Mouse (Mus musculus): ENCODE results near the gene Optn. TPM values are rescaled to one million over a fixed set of nuclear protein-coding genes. Genes with fewer than 3 reads are reported as not detected.

The Optn gene
- total RNA-seq, 4 experiments from 2014 or later = 75.5 to 187 (median 117) TPM

DNA sequence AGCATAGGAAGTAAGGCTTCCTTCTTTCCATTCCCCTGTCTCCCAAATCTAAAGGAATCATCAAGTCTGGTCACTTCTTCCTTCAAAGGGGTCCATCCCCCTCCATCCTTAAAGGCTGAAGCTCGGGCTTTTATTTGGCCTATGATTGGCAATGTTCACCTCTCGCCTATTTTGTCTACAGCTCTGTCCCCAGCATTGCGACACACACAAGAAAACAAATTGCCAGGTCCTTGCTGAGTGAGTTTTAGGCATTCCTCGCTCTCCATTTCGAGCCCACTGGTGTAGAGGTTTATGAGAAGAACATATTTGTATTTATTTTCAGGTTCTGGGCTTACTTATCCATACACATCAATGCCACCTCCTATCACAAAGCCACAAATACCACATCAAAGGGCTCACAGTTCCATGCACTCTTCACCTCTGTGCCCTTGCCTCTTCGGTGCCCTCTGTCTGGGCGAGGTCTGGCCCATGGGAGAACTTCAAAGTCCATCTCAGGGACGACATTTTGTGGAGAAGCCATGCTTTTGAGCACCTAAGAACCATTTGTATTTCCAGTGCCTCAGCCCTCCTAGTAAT, 2.6 kb downstream of the Optn start:
- DNase-seq = no peak

DNA sequence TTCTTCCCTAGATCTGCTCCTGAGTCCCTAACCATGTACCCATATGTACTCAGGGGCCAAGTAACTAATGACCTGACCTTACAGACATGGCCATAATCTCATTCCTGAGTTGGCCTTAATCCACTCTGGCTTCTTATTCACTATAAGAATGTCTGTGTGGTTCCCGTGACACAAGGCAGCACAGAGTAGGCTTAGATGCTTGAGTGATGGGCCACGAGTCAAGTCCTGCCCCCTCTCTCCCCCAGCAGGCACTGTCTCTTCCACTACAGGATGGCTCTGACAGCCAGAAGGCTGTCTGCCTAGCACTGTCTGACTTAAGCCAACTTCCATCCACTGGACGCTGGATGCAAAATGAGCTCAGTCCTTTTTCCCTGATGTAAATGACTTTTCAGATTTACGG, 3.9 kb downstream of the Optn start:
- no peak for DNase-seq

DNA sequence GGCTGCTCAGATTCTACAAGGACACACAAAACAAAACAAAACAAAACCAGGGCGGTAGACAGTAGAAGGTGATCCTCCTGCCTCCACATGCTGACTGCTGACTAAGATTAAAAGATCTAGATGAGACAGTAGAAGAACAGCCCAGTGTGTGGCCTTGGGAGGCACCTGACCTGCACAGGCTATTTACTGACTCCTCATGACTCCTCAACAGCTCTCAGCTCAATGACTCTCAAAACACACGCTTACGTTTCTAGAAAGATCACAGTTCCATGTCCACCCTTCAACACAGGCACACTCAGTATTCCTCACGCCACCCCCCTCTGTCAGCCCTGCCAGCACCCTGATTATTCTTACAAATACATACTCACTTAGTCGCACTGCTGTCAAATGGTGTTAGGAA, 5.4 kb downstream of the Optn start:
- DNase-seq = no peak

DNA sequence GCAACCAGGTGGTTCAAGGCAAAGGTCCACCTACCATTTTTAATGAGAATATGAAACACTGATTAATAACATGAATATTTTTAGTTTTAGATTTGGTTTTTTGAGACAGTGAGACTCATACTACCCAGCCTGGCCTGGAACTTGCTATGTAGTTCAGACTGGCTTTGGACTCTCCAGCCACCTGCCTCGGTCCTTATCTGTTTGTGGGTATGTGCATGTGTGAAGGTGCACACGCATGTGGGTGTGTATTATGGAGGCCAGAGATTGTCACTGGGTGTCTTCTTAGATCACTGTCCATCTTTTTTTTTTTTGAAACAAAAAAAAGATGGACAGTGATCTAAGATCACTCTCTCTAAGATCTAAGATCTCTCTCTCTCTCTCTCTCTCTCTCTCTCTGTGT, 13.3 kb downstream of the Optn start:
- DNase-seq = no peak

DNA sequence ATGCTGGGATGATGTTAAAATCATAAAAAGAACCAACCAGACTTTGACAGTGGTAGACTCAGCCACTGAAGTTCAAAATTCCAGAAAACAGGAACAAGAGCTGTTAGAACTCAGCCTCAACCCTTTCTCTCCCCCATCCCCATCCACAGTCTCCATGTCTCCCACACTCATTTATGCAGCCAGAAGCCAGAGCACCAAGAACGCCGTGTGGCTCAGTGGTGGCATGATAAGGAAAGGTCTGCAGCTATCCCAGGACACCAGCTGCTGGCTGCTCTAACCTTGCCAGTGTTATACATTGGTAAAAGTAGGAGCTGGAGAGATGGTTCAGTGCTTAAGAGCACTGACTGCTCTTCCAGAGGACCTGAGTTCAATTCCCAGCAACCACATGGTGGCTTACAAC, 16.8 kb downstream of the Optn start:
- no peak for DNase-seq

DNA sequence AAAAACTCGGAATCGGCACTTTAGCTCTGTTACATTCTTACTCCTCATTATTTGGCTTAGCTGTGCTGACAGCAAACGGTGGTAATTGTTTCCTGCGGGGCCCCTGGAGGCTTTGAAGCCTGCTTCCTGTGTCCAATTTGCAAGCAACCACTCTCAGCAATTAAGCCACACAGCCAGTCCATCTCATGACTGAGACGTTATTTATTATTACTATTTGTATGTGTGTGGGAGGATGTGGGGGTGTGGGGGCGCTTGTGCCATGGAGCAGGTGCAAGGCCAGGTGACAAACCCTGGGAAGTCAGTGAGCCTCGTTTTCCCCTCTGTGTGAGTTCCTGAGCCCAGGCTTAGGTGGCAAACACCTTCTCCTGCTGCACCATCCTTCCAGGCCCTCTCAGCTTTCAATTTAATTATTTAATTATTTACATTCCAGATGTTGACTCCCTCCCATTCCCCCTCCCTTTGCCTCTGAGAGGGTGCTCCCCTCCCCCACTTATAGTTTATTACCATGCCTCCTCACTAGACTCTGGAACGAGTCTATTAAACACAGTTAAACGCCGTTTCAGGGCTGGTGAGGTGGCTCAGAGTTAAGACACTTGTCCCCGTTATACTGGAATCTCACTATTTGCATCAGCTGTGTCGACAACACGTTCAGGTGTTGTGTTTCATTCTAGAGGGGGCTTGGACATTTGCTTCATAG, 18.4 kb downstream of the Optn start:
- DNase-seq = no peak

DNA sequence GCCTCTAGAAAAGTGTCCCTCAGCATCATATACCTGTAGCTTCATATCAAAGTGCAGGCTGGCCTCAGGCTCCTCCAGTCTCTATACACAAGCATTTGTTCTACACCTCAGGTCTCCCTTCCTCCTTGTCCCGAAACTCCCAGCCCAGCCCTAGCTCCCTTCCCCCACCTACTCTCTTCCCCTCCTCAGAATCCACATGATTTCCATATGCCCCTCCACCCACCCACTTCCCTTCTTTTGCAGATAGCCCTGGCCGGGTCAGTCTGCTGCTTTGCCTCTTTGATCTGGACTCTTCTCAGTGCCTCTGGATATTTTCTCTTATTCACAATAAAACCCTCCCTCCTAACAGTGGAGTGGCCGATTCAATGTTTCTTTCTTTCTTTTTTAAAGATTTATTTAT, 19.5 kb downstream of the Optn start:
- DNase-seq = no peak

DNA sequence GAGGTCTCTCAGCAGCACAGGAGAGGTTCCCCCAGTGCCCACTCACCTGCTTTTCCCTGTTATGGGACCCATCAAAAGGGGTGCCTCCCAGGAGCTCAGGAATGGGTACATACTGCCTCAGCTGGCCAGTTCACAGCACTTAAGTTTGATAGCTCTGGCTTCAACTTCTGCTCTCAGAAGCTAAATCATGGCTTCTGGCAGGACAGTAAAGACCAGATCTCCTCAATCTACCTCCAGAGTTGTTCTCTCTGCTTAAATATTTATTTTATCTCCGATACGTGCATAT, 20.4 kb downstream of the Optn start:
- no peak for DNase-seq

DNA sequence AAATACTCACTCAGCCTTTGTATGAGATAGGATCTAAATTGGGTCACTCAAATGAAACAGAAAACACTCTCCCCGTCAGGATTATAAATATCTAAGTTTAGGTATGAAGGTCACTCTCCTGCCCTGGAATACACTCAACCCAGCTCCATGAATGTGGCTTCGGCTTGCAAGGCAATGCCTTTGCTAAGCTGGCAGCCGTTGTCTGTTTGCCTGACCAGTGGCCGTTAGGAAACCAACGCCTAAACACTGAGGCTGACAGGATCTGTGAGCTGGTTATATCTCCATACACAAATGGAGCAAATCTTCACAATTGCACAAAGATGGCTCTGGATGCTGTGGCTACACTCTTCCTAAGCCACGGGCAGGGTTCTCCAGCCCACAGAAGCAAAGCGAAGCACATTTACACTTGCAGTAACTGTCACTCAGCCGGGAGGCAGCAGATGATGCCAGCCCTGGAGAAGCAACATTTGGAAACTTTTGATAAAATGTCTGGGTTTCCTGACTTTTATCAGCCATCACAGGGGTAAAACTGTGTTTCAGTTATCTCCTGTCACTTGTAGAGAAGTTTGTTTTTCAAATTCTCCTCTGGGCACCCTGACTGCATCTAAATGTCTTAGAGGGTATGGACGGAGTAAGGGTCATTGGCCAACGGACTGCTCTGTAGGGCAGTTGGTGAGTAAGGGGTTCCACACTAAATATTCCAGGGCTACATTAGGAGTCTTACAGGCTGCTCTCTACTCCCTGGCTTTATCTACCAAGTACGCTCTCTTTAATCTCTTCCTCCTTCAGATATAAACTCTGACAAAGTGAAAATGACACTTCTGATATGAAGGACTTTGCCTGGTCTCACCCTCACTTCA, 21.0 kb downstream of the Optn start:
- no peak for DNase-seq

DNA sequence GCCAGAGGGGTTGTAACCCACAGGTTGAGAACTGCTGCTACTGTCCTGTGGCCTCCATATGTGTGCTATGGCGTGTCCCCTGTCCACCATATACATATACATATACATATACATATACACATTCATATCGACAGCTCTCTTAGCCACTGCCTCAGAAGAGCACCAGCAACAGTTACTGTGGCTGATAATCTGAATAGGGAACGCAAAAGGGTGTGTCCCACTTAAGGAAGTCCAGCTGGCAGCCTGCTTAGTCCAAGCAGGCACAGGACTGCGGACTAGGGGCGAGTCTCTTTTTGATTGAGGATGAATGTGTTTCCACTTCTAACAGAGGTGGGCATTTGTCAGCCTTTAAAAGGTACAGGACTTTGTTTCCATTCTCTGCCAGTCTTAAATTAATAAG, 22.0 kb downstream of the Optn start:
- no peak for DNase-seq

DNA sequence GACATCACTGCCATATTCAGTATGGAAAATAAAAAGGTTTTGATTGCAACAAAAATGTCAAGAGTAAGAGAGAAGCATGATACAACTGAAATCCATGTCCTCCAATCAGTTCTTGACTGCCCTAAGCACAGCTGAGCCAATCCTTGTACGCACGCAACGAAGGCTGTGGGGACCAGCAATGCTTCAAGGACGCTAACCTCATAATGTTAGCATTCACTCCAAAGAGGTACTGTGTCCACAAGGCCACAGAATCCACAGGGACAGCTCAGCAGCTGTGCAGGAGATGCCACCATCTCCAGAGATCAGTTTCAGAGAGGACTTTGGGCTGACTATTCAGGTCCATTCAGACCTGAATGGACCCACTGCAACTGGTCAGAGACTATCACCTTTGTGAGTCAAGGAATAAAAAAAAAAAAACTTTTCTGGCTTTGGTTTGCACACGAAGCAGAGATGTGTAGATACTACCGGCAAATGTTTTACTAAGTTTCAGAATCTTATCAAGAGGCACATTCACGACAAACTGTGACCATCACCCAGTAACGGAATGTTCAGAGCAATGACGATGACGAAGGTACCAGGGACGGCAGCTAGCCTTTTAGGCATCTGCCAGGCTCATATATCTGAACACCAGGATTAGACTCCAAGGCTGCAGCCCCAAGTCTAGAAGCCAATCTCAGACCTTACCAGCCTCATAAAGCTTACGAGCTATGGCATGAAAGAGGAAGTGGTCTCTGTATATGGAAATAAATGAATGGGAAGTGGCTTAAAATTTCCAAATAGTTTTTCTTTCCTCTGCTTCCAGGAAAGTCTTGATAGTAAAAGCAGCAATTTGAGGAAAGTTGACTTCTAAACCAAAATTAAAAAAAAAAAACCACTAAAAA, 23.3 kb downstream of the Optn start:
- peak; percentile 60 for DNase-seq

DNA sequence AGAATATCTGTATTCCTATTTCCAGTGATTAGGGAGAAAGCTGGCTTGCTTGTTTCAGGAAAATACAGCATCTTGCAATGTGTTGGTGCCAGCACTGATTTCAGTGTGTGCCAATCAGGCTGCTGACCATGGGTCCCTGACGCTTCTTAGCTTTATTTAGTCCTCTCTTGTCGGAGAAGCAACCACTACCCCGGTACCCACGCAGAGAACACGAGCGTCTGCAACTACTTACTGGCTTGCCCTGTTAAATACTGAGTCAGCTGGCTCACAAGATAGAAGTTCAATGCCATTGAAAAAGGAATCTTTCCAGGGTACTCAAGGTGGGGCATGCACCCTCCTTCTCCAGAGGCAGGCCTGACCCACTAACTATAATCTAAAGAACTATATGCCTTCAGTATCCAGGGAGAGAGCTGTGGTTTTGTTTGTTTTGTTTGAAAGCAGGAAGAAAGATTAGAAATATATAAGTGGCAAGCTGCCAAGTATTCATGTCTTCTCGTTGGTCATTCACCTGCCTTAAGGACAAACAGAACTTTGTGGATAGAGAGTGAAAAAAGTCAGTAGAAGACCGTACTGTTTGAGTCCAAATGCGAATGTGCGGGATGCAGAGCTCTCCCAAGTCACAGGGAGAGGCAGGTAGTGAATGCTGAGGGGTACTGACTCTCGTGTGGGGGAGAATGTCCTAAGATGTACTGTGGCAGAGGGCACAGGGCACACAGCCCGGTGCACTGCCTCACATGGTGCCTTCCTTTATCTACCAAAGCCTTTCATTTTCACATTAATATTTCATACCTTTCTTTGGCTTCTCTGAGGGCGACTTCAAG, 24.3 kb downstream of the Optn start:
- no peak for DNase-seq

DNA sequence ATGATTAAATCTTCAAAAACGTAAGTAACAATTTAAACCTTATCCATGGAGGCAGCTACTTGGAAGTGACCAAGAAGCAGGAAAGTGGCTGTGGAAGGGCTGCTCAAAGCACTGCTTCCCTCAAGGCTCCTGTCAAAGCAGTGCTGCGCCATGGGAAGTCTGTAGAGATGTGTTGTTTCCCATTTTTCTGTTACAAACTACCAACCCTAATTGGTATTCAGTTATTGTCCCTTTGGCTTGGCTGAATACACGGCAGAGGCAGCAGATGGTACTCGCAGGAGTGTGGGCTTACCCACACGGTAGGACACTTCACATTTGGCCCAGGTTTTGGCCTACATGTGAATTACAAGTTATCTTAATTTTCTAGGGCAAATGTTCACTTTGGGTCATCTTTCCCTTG, 25.5 kb downstream of the Optn start:
- no peak for DNase-seq

DNA sequence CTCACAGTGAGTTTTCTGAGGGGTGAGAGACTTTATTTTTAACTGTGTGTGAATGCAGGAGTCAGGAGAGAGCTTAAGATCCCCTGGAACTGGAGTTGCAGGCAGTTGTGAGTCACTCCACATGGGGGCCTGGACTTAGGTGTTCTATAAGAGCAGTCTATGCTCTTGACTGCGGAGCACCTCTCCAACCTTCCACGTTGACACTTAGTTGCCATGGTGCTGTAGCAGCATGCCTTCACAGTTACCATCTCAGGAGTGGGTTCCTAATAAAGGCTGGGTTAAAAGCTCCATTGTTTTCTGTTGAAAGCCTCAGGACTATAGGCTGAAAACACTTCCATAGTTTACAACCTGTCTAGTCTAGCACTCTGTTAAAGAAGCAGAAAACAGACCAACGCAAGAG, 26.5 kb downstream of the Optn start:
- no peak for DNase-seq

DNA sequence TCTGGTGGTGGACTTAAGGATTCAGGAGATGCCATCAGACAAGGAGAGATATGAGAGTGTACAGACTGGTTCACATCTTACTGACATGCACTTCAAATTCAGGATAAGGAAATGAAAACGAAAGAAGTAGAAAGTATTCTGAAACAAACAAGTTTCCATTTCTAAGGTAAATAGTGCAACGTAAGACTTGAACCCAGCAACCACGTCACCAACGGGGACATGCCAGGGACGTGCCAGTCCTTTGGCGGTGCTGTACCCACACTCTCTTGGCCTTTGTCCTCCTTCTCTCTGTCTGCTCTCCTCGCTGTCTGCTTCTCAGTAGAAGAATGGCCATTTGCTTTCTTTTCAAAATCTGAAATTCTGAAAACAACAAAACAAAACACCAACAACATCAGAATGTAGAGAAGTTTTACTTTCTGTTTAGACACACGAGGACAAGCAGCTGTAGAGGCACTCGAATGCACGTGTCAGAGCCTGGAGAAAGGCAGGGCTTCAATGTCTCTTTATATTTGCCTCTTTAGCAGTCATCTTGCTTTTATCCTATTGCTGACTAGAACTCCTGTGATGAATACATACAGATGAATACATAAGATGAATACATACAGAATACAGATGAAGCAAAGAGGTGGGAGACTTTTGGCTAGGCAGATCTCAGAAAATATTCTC, 27.3 kb downstream of the Optn start:
- DNase-seq = no peak

DNA sequence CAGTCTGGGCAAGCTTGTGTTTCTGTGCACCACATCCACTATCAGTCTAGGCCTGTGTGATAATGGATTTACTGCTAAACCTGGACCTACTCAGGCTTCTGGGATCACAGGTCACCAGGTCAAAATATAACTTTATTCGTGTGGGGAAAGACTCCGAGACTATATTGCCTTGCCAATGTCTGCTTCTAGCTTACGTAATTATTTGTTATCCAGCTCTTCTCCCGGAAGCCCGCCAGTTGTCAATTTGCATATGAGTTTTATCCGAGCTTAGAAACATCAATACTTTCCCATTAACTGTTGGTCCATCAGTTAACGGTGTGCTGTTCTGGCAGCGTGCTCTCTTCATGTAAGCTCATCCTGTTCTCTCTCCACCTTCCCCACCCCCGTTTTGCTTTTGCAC, 28.6 kb downstream of the Optn start:
- DNase-seq = no peak

DNA sequence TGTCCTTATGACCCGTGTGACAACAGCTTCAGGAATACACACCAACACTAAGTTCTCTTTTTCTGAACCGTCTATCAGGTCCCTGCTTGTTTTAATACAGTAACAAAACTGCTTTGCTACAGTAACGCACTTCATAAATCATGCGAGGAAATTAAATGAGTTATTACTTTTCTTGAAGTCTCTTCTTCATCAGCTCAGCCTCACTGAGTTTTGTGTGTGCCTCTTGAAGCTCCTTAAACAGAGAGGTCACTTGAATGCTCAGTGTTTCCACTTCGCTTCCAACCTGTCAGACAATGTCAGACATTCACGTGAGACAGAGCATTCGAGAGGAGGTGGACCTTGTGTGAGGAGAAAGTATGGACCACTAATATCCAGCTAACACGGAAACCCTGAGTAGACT, 29.1 kb downstream of the Optn start:
- DNase-seq = no peak

DNA sequence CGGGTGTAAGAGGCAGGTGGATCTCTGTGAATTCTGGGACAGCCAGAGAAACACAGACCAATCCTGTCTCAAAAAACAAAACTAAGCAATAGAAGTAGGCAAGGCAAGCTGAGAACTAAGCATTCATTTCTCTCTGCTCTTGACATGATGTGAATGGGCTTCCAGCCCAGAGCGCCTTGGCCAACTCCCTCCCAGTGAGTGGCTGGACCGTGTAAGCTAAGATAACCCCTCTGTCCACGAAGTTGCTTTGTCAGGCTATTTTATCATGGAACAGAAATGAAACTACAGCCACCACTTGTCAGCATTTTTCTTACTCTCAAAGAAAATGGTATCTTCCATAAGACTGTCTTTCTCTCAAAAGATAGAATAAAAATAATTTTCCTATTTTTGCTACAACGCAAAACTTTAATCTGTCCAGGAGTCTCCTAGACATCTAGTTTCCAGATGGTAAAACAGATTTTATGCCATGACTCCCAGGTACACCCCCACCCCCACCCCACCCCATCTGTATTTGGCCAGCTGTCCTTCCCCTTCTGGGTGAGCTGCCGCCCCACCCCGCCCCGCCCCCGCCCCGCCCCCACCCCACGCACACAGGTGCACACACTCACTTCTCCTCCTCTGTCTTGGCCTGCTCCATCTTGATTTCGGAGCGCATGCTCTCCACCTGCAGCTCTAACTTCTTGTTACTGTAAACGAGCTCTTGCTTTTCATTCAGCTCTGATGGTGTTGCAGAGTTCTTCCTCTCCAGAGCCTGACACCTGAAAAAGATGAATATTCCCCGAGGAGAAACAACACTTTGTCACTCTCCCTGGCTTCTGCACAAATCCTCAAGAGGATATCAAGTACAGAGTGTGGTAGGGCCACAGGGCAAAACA, 30.1 kb downstream of the Optn start:
- DNase-seq = no peak

DNA sequence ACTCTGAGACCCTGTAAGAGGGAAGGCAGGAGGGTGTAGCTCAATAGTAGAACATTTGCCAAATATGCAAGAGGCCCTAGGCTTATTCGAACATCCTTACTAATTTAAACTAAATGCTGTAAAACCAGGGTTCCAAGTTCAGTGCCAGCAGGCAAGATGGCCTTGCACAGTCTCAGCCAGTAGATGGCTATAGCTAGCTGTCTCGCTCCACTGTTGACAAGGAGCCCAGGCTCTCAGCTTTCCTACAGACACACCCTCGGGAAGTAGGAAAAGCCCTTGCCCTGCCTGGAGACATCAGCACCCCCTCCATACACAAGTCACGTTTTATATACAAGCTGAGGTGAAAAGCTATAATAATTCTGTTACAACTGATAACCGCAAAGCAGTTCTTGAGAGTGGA, 31.2 kb downstream of the Optn start:
- DNase-seq = no peak

DNA sequence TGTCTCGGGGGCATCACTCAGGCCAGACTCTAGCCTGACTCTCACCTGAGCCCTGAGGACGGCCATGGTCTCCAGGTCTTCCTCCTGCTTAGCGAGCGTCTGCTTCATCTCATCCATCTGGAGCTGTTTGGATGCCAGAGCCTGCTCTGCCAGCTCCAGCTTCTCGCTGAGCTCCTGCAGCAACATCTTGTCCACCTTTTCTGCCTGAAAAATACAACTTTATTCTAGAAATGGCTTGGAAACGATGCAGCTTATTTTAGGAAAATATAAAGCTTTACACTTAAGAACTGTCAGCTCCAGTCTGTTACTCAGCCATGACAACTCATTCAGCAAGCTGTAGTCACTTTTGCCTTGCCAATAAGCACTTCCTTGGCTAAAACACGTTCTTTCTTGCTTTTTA, 32.6 kb downstream of the Optn start:
- DNase-seq = no peak

DNA sequence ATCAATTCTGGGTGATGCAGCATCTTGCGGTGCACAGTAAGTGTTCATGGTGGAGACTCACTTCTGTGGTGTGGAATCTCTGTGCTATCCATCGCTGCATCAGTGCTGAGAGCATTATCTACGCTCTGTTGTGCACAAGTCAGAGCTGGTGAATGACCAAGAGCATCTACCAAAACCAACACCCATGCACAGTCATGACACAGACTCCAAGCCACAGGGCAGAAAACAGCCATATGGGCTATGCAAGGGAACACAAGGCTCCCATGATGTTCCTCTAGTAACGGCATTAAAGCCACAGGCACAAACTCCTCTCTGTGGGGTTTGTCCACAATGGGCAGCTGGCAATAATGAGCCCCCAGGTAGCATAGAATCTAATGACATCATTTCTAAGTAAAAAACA, 34.0 kb downstream of the Optn start:
- no peak for DNase-seq
